In the genomic region with DNA sequence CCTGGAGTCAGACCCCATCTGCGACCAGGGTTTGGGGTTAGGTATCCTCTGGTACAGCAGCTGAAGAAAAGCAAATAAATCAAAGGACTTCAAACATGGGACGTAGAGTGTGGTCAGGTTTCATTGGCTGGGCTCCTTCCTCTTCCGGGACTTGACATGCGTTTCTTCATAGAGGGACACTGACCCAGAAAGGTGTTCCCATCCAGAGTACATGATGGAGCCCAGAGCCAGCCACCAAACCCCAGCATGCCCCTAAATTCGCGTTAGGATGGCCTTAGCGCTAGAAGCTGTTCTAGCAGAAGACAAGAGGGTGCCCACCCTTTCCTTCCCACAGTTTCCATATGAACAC, we compare ENCODE assay signal across 8 mouse cellular contexts. TPM values are rescaled to one million over a fixed set of nuclear protein-coding genes. Genes with fewer than 3 reads are reported as not detected.
A peak's percentile ranks its signal among the peaks of the same experiment; 100 is the strongest.
DNase-seq lines count a peak whose midpoint lies in the region; ATAC-seq and TF ChIP-seq lines count a peak whose summit lies in the region.

No protein-coding gene starts in this region.

- no peaks in the 10 kb centered on the region for H3K27me3 ChIP-seq in liver, adult 2 months (ENCODE audit: control insufficient read depth, insufficient read depth, low read length)
- no peaks in the 10 kb centered on the region for H3K27me3 ChIP-seq in embryonic facial prominence, embryonic 15.5 days
- H3K27me3 ChIP-seq in limb, embryonic 10.5 days (ENCODE audit: low read depth, poor library complexity, severe bottlenecking): peaks cover 23% of the 10 kb centered on the region
- peaks cover 13% of the 10 kb centered on the region for H3K27me3 ChIP-seq in neural tube, embryonic 12.5 days (replicated peaks)

- no peak for TF ChIP-seq POLR2A in liver, adult 2 months (IDR thresholded peaks at IDR 0.05; ENCODE audit: extremely low read depth, insufficient read depth, low read length)

- H3K4me3 ChIP-seq in liver, adult 2 months (ENCODE audit: insufficient read depth, low read depth, low read length): peak overlapping the region; percentile 94
- peak overlapping the region; percentile 86 for H3K4me3 ChIP-seq in embryonic facial prominence, embryonic 15.5 days (replicated peaks)
- peak overlapping the region; percentile 77 for H3K4me3 ChIP-seq in limb, embryonic 10.5 days
- peak overlapping the region; percentile 60 for H3K4me3 ChIP-seq in neural tube, embryonic 12.5 days

- H3K27ac ChIP-seq in liver, adult 2 months (replicated peaks; ENCODE audit: insufficient read depth, low read depth, low read length): peak overlapping the region; percentile 75
- 0 out of 2 replicates have a peak overlapping the region, but pooled peaks have one; percentile 6 for H3K27ac ChIP-seq in embryonic facial prominence, embryonic 15.5 days (replicated peaks)
- H3K27ac ChIP-seq in limb, embryonic 10.5 days: no peak overlapping the region
- H3K27ac ChIP-seq in neural tube, embryonic 12.5 days: no peak overlapping the region

- peaks cover 17% of the 10 kb centered on the region for H3K79me2 ChIP-seq in liver, adult 2 months (ENCODE audit: control insufficient read depth, insufficient read depth, low read length)

- H3K36me3 ChIP-seq in liver, adult 2 months (ENCODE audit: control insufficient read depth, insufficient read depth, low read length): no peaks in the 10 kb centered on the region
- no peaks in the 10 kb centered on the region for H3K36me3 ChIP-seq in embryonic facial prominence, embryonic 15.5 days
- H3K36me3 ChIP-seq in limb, embryonic 10.5 days: no peaks in the 10 kb centered on the region
- no peaks in the 10 kb centered on the region for H3K36me3 ChIP-seq in neural tube, embryonic 12.5 days

- no peak for DNase-seq in liver, adult 2 months (ENCODE audit: extremely low read depth, low read depth, low spot score)
- DNase-seq in liver: no peak
- no peak for DNase-seq in limb, embryonic 10.5 days (ENCODE audit: low spot score)
- DNase-seq in urinary bladder, adult 18-20 months (ENCODE audit: low spot score in 2 of 2): no peak
- DNase-seq in right cerebral cortex, postnatal 14 days: no peak
- no peak for DNase-seq in embryo, embryonic 11 days

- no peak for TF ChIP-seq CTCF in liver, adult 2 months (IDR thresholded peaks at IDR 0.05; ENCODE audit: low read depth, low read length)

- H3K9ac ChIP-seq in liver, adult 2 months (ENCODE audit: low read depth, low read length): peak overlapping the region; percentile 61
- peak overlapping the region; percentile 39; the same call in 1 of the 2 replicates for H3K9ac ChIP-seq in embryonic facial prominence, embryonic 15.5 days
- H3K9ac ChIP-seq in neural tube, embryonic 12.5 days: no peak overlapping the region; the same call in 1 of the 2 replicates

- peak overlapping the region; percentile 92 for H3K4me2 ChIP-seq in embryonic facial prominence, embryonic 15.5 days (replicated peaks)
- H3K4me2 ChIP-seq in neural tube, embryonic 12.5 days (replicated peaks): peak overlapping the region; percentile 97

- H3K9me3 ChIP-seq in embryonic facial prominence, embryonic 15.5 days (replicated peaks): no peaks in the 10 kb centered on the region
- no peaks in the 10 kb centered on the region for H3K9me3 ChIP-seq in limb, embryonic 10.5 days (replicated peaks)
- H3K9me3 ChIP-seq in neural tube, embryonic 12.5 days: no peaks in the 10 kb centered on the region

- 10% methylated on average over 7 of the region's 7 CpGs for WGBS in liver, adult 2 months
- 29% methylated on average over 7 of the region's 7 CpGs for WGBS in embryonic facial prominence, embryonic 15.5 days
- 23% methylated on average over 7 of the region's 7 CpGs for WGBS in limb, embryonic 10.5 days
- 29% methylated on average over 7 of the region's 7 CpGs for WGBS in neural tube, embryonic 12.5 days

- ATAC-seq in embryonic facial prominence, embryonic 15.5 days (ENCODE audit: insufficient number of reproducible peaks, low FRiP score, low TSS enrichment, low read depth): peak; percentile 6; the same call in 1 of the 2 replicates
- ATAC-seq in neural tube, embryonic 12.5 days (ENCODE audit: low FRiP score, low read depth): peak; percentile 27; the same call in 1 of the 2 replicates

- peaks cover 8% of the 10 kb centered on the region for H3K4me1 ChIP-seq in liver, adult 2 months (ENCODE audit: control insufficient read depth, insufficient read depth, low read length)
- peaks cover 10% of the 10 kb centered on the region for H3K4me1 ChIP-seq in embryonic facial prominence, embryonic 15.5 days
- peaks cover 14% of the 10 kb centered on the region for H3K4me1 ChIP-seq in limb, embryonic 10.5 days
- H3K4me1 ChIP-seq in neural tube, embryonic 12.5 days: peaks cover 11% of the 10 kb centered on the region; the same call in 1 of the 2 replicates

RNA-seq across cellular contexts. Expression of gene Tnip2, which starts 0.4 kb away (rescaled TPM):
- 6.2 and 7.7 TPM in 2 replicates for total RNA-seq in liver, adult 2 months (2014; rRNA removed)
- polyA plus RNA-seq in liver, adult 2 months (2012; rRNA removed): 6.2 and 13.4 TPM in 2 replicates
- polyA plus RNA-seq in embryonic facial prominence, embryonic 15.5 days (2015; fragmentation: Nextera tagmentation; extraction: Ambion mirVana): 29.1 and 34.4 TPM in 2 replicates
- 3.8 and 6.0 TPM in 2 replicates for polyA plus RNA-seq in limb, embryonic 10.5 days (2016; fragmentation: Nextera tagmentation; extraction: Ambion mirVana)
- polyA plus RNA-seq in neural tube, embryonic 12.5 days (2016; fragmentation: Nextera tagmentation; extraction: Ambion mirVana): 8.5 and 9.3 TPM in 2 replicates

RNA-seq across cellular contexts. Expression of gene Sh3bp2, which starts 11.4 kb away (rescaled TPM):
- 9.1 and 11.9 TPM in 2 replicates for total RNA-seq in liver, adult 2 months (2014; rRNA removed)
- polyA plus RNA-seq in liver, adult 2 months (2012; rRNA removed): 16.9 and 20.5 TPM in 2 replicates
- 8.2 and 8.3 TPM in 2 replicates for polyA plus RNA-seq in embryonic facial prominence, embryonic 15.5 days (2015; fragmentation: Nextera tagmentation; extraction: Ambion mirVana)
- 9.9 and 17.1 TPM in 2 replicates for polyA plus RNA-seq in limb, embryonic 10.5 days (2016; fragmentation: Nextera tagmentation; extraction: Ambion mirVana)
- 15.8 and 17.9 TPM in 2 replicates for polyA plus RNA-seq in neural tube, embryonic 12.5 days (2016; fragmentation: Nextera tagmentation; extraction: Ambion mirVana)

RNA-seq across cellular contexts. Expression of gene Add1, which starts 59.3 kb away (rescaled TPM):
- 30.6 and 30.9 TPM in 2 replicates for total RNA-seq in liver, adult 2 months (2014; rRNA removed)
- polyA plus RNA-seq in liver, adult 2 months (2012; rRNA removed): 29.9 and 39.3 TPM in 2 replicates
- polyA plus RNA-seq in embryonic facial prominence, embryonic 15.5 days (2015; fragmentation: Nextera tagmentation; extraction: Ambion mirVana): 186 and 190 TPM in 2 replicates
- polyA plus RNA-seq in limb, embryonic 10.5 days (2016; fragmentation: Nextera tagmentation; extraction: Ambion mirVana): 134 and 166 TPM in 2 replicates
- 200 and 218 TPM in 2 replicates for polyA plus RNA-seq in neural tube, embryonic 12.5 days (2016; fragmentation: Nextera tagmentation; extraction: Ambion mirVana)

Comparison
In these comparisons a context has a peak if more than half of its experiments do, and no peak if none do; other contexts are left out.
1. H3K27ac ChIP-seq: peak in liver, adult 2 months (single experiment) and embryonic facial prominence, embryonic 15.5 days (single experiment); none in limb, embryonic 10.5 days (single experiment) and neural tube, embryonic 12.5 days (single experiment).
2. Peak in every context shown above with its lines, with median percentiles within 50 percentile points of each other: H3K4me3 ChIP-seq.